Mouse (Mus musculus) limb, embryonic 10.5 days (tissue): ENCODE results near the gene Olfr1381. TPM values are rescaled to one million over a fixed set of nuclear protein-coding genes. Genes with fewer than 3 reads are reported as not detected.

ENCODE experiments used
- polyA plus RNA-seq: library from polyadenylated mRNA; unstranded; fragments of >200 nt; fragmentation: Nextera tagmentation; extraction: Ambion mirVana; gene quantifications from 2 replicates; pipeline ENCODE4 v1.2.1, GENCODE M21; 2016

Olfr1381 gene
- polyA plus RNA-seq, 1 experiment from 2014 or later = not detected

Other genes with a start within 250 kb of the Olfr1381 start
- gene Olfr10, start 238.7 kb upstream of the Olfr1381 start, polyA plus RNA-seq = not detected in 2 replicates
- not detected in 2 replicates for gene Olfr1391, start 220.7 kb upstream of the Olfr1381 start, polyA plus RNA-seq
- gene Olfr1390, start 208.3 kb upstream of the Olfr1381 start, polyA plus RNA-seq = not detected in 2 replicates
- not detected in 2 replicates for gene Olfr1389, start 120.4 kb upstream of the Olfr1381 start, polyA plus RNA-seq
- gene Olfr1388, start 106.8 kb upstream of the Olfr1381 start, polyA plus RNA-seq = 0.09 and 0.10 TPM in 2 replicates
- not detected in 2 replicates for gene Olfr1387, start 88.1 kb upstream of the Olfr1381 start, polyA plus RNA-seq
- gene Olfr1386, start 78.4 kb upstream of the Olfr1381 start, polyA plus RNA-seq = not detected in 2 replicates
- gene Olfr1385, start 54.4 kb upstream of the Olfr1381 start, polyA plus RNA-seq = not detected in 2 replicates
- not detected in 2 replicates for gene Olfr1384, start 36.7 kb upstream of the Olfr1381 start, polyA plus RNA-seq
- gene Olfr1383, start 23.8 kb upstream of the Olfr1381 start, polyA plus RNA-seq = not detected in 2 replicates
- not detected in 2 replicates for gene Olfr1382, start 15.2 kb upstream of the Olfr1381 start, polyA plus RNA-seq
- not detected in 2 replicates for gene Olfr1380, start 13.4 kb downstream of the Olfr1381 start, polyA plus RNA-seq
- 6.4 and 6.6 TPM in 2 replicates for gene Flt4, start 65.8 kb downstream of the Olfr1381 start, polyA plus RNA-seq
- gene Scgb3a1, start 120.2 kb downstream of the Olfr1381 start, polyA plus RNA-seq = not detected in 2 replicates
- 59.1 and 63.4 TPM in 2 replicates for gene Cnot6, start 169.3 kb downstream of the Olfr1381 start, polyA plus RNA-seq